Mouse (Mus musculus) urinary bladder, adult 2 months (tissue): Measurements from ENCODE around the gene Cenpt. TPM values are rescaled to one million over a fixed set of nuclear protein-coding genes. Genes with fewer than 3 reads are reported as not detected.
"Not testable (repeated sequence)": the region's sequence is repeated elsewhere in the genome, so short reads cannot be mapped to it uniquely, and the experiment has no call there.

ENCODE experiments used
- DNase-seq: peaks from one replicate; pipeline ENCODE4 v3.0.0; 2022; ENCODE audit warnings: low spot score
- polyA plus RNA-seq: library from polyadenylated mRNA; depleted of rRNA; stranded (reverse); fragments of >200 nt; gene quantifications from 2 replicates; pipeline ENCODE4 v1.2.3, GENCODE M21; 2012

Gene Cenpt
- polyA plus RNA-seq, 1 experiment, result 21.2 TPM

GRCm38 (mm10) chr8:105854715-105855216 is 1.7 kb upstream of the Cenpt start, which contains the start of gene Thap11:
Gene Thap11, plus strand, starts transcription at chr8:105855132.
- DNase-seq, result peak; percentile 88

GRCm38 (mm10) chr8:105854303-105854702 is 1.2 kb upstream of the Cenpt start:
- DNase-seq, result no peak

DNA sequence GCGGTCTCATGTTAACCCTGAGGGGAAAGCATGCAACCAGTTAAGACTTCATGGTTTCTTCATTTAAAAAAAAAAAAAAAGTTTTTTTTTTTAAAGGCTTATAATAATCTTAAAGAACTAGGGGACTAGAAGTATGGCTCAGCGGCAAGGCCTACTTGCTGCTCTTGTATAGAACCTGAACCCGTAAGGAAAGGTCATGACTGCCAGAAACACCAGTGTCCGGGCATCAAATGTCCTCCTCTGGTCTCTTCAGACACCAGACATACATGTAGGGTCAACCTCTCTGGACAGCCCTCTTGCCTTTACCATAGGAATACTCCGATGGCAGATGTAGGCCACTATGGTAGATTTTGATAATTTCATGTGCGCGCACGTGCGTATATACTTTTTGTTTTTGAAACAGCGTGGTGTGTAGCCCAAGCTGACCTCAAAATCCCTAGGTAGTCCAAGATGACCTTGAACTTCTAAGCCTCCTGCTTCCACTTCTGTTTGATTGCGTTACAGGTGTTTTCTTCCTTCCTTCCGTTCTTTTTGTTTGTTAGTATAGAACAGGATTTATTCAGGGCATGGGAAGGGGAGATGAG is 840 bp downstream of the Cenpt start:
- no peak for DNase-seq

DNA sequence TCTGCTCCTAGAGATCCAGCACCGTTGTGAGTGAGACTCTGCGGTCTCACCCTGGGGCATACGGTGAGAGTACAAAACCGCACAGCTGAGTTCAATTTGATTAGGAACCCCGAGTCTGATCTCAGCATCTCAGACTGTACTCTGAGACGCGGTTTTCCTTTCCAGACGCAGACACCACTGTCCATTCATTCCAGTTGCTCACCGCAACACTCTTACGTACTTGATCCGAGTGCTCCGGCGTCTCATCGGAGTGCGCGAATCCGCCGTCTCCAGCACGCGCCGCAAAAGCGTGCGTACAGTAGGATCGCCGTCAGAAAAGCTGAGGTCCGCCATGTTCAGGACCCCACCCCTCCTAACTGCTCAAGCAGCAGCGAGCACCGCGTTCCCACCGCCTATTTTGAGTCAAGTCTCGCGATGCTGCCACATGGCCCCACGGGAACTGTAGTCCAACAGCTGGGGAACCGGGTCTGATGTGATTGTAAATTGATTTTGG is 1.4 kb downstream of the Cenpt start:
- peak; percentile 67 for DNase-seq

- no peak for DNase-seq
These were observed 2.5 kb downstream of the Cenpt start for GRCm38 (mm10) chr8:105850611-105851010.

GRCm38 (mm10) chr8:105850014-105850413 is 3.1 kb downstream of the Cenpt start:
- no peak for DNase-seq

GRCm38 (mm10) chr8:105846678-105847077 is 6.4 kb downstream of the Cenpt start:
- no peak for DNase-seq

DNA sequence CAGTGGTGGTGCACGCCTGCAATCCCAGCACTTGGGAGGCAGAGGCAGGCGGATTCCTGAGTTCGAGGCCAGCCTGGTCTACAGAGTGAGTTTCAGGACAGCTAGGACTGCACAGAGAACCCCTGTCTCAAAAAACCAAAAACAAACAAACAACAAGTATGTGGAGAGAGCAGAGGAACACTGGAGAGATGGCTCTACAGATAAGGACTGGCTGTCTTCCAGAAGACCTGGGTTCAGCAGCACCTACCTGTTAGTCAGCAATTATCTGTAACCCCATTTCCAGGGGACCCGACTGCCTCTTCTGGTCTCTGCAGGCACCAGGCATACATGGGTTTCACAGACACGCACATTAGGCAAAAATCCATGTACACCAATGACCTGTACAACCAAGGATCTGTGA is 13.9 kb downstream of the Cenpt start:
- no peak for DNase-seq

DNA sequence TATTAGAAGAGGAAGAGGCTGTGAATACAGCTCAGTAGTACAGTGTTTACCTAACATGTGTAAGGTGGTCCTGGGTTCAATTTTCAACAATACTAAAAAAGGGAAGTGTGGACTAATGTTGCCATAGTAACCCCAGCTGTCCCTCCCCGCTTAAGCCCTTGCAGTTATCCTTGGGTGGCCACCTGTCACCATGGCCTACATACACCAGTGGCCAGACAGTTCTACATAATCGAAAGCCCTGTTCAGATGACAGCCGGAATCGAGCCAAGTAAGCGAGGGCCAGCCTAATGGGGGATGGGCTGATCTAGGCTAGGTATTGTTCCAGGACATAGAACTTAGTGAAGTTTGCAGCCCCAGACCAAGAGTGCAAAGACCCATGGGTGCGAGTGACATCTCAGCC is 16.1 kb downstream of the Cenpt start:
- DNase-seq, result no peak

- peak; percentile 48 for DNase-seq
These were observed 17.8 kb downstream of the Cenpt start for GRCm38 (mm10) chr8:105835318-105835717.

- DNase-seq, result not testable (repeated sequence)
These were observed 19.3 kb downstream of the Cenpt start for GRCm38 (mm10) chr8:105833740-105834139.

- DNase-seq, result peak; percentile 88
These were observed 25.9 kb downstream of the Cenpt start, which contains the start of the genes Ranbp10 and Tsnaxip1 for GRCm38 (mm10) chr8:105826861-105827848. Gene Ranbp10, minus strand, starts transcription at chr8:105827350. Gene Tsnaxip1, plus strand, starts transcription at chr8:105827731.

GRCm38 (mm10) chr8:105826379-105826778 is 26.7 kb downstream of the Cenpt start:
- no peak for DNase-seq

DNA sequence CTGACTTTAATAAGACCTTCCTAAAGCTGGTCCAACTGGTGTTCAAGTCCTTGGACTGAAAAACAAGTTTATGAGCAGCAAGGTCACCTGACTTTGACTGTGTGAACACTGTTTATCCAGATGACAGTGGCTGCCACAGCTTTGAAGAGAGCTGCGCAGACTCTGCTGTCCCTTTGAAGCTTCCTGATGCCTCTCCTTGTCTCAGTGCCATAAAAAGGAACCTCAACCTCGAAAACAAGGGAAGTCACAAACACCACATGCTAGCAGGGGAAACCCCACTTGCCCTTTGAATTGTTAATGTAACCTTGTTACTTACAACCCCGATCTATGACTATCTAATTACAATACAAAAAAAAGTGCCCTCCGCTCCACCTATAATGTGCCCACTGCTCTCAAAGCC is 27.6 kb downstream of the Cenpt start:
- DNase-seq, result no peak

GRCm38 (mm10) chr8:105820925-105821324 is 32.2 kb downstream of the Cenpt start:
- no peak for DNase-seq

GRCm38 (mm10) chr8:105819659-105820058 is 33.4 kb downstream of the Cenpt start:
- no peak for DNase-seq

- no peak for DNase-seq
These were observed 39.8 kb downstream of the Cenpt start for GRCm38 (mm10) chr8:105813241-105813640.

GRCm38 (mm10) chr8:105812511-105812910 is 40.6 kb downstream of the Cenpt start:
- DNase-seq, result no peak

GRCm38 (mm10) chr8:105811543-105811942 is 41.5 kb downstream of the Cenpt start:
- DNase-seq, result no peak

DNA sequence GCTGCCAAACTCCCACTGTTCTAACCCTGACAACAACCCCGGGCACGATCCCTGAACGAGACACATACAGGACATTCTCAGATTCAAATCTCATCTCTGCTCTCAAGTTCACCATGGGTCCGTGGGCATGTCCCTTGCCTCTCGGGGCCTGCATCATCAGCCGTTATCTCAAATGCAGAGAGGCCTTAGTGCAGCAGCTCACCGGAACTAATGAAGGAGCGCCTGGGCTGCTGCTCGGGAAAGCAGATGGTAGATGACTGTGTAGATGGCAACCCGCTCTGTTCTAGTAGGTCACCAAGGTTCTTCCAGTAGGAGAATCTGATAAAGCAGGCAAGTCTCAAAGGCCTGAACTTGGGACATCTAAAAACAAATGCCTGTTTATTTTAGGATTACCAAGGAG is 42.0 kb downstream of the Cenpt start:
- DNase-seq, result no peak

- no peak for DNase-seq
These were observed 42.8 kb downstream of the Cenpt start for GRCm38 (mm10) chr8:105810245-105810786.

DNA sequence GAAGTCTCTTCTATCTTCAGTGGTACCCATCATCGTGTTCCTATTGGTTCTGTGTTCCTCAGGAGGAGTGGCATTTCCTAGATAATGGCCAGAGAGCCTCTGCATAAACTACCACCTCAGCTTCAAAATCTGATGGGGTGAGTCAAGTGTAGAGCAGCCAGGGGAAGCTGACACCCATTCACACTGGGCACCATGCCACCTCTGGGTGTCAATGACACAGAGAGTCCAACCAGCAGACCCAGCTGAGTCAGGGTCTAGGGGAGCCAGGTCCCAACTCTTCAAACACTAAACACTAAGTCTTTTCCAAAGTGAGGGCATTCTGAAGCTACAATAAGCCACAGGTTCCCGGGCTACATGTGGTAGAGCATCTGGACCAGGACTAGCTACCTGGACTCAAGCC is 44.6 kb downstream of the Cenpt start:
- no peak for DNase-seq
